Mouse (Mus musculus) liver, embryonic 15.5 days (tissue): ENCODE results near the gene Dr1. TPM values are rescaled to one million over a fixed set of nuclear protein-coding genes. Genes with fewer than 3 reads are reported as not detected.
"Not testable (repeated sequence)": the region's sequence is repeated elsewhere in the genome, so short reads cannot be mapped to it uniquely, and the experiment has no call there.

Experiments
- ATAC-seq: fragments of 200-750 bp; cut with Nextera tagmentation; 2 replicates; pipeline ENCODE4 v1.8.0; 2017; ENCODE audit warnings: moderate number of reproducible peaks, mild to moderate bottlenecking, moderate library complexity; ENCODE audit not compliant: insufficient read depth
- H3K27ac ChIP-seq: fragments of 300-500 bp; sonication (generic); replicated peaks from 2 replicates; pipeline ENCODE4 v1.5.1; 2015; ENCODE audit warnings: mild to moderate bottlenecking, inconsistent platforms
- H3K27me3 ChIP-seq: fragments of 300-500 bp; sonication (generic); 2 replicates; pipeline ENCODE4 v1.6.1; 2015; ENCODE audit warnings: mild to moderate bottlenecking, inconsistent platforms
- H3K36me3 ChIP-seq: fragments of 300-500 bp; sonication (generic); replicated peaks from 2 replicates; pipeline ENCODE4 v1.6.1; 2015; ENCODE audit warnings: moderate library complexity, mild to moderate bottlenecking, inconsistent platforms
- H3K4me1 ChIP-seq: fragments of 300-500 bp; sonication (generic); replicated peaks from 2 replicates; pipeline ENCODE4 v1.6.1; 2015; ENCODE audit warnings: inconsistent platforms
- H3K4me2 ChIP-seq: fragments of 300-500 bp; sonication (generic); 2 replicates; pipeline ENCODE4 v1.6.1; 2015; ENCODE audit warnings: moderate library complexity, mild to moderate bottlenecking, inconsistent platforms
- H3K4me3 ChIP-seq: fragments of 300-500 bp; sonication (generic); replicated peaks from 2 replicates; pipeline ENCODE4 v1.5.1; 2015; ENCODE audit warnings: mild to moderate bottlenecking, inconsistent platforms
- H3K9ac ChIP-seq: fragments of 300-500 bp; sonication (generic); 2 replicates; pipeline ENCODE4 v1.6.1; 2015; ENCODE audit warnings: moderate library complexity, mild to moderate bottlenecking, inconsistent platforms
- H3K9me3 ChIP-seq: fragments of 300-500 bp; sonication (generic); replicated peaks from 2 replicates; pipeline ENCODE4 v1.6.1; 2016; ENCODE audit warnings: inconsistent platforms
- WGBS: fragments of 180-500 bp; shearing (Covaris S2); methylation state at CpG from one replicate; pipeline ENCODE4 v1.1.7; 2015; ENCODE audit warnings: mixed read lengths; ENCODE audit not compliant: insufficient replicate concordance; 5-methylcytosine and 5-hydroxymethylcytosine counted together
- polyA plus RNA-seq: library from polyadenylated mRNA; unstranded; fragments of >200 nt; fragmentation: Nextera tagmentation; extraction: Ambion mirVana; gene quantifications from 2 replicates; pipeline ENCODE4 v1.2.1, GENCODE M21; 2015

The Dr1 gene
- polyA plus RNA-seq, 1 experiment from 2014 or later, result 25.0 TPM

GRCm38 (mm10) chr5:108270415-108270814 is 1.7 kb downstream of the Dr1 start:
- Histone ChIP-seq H3K36me3 (peaks cover 24% of the 10 kb centered on the region), H3K27ac (peak overlapping the region; percentile 96), H3K4me2 (peak overlapping the region; percentile 86), H3K9ac (peak overlapping the region; percentile 96), H3K27me3 (no peaks in the 10 kb centered on the region), H3K4me3 (peak overlapping the region; percentile 87), H3K4me1 (peaks cover 62% of the 10 kb centered on the region), H3K9me3 (no peaks in the 10 kb centered on the region)
- WGBS, result 4% methylated on average over 9 of the region's 9 CpGs
- no peak for ATAC-seq

DNA sequence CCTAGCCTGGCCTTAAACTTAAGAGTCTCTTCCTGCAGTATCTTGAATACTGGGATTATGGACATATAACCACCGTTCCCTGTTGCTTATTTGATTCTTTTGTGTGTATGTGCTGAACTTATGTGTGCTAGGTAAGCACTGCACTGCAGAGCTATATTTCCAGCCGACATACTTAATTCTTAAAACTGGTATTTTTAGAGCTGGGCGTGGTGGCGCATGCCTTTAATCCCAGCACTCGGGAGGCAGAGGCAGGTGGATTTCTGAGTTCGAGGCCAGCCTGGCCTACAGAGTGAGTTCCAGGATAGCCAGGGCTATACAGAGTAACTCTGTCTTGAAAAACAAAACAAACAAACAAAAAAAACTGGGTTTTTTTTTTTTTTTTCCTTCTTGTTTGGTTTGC is 2.6 kb downstream of the Dr1 start:
- not testable (repeated sequence) for H3K27ac ChIP-seq, H3K27me3 ChIP-seq, H3K9me3 ChIP-seq, H3K9ac ChIP-seq, ATAC-seq
- WGBS, result 69% methylated on average over 6 of the region's 6 CpGs
- Histone ChIP-seq H3K4me3 (peak overlapping the region; percentile 87), H3K36me3 (peaks cover 30% of the 10 kb centered on the region), H3K4me2 (peak overlapping the region; percentile 86), H3K4me1 (peaks cover 53% of the 10 kb centered on the region)

- H3K9ac ChIP-seq, result no peak overlapping the region
- 62% methylated on average over 2 of the region's 2 CpGs for WGBS
- no peaks in the 10 kb centered on the region for H3K27me3 ChIP-seq
- H3K9me3 ChIP-seq, result 0 out of 2 replicates have a peak, but pooled peaks cover 3% of the 10 kb centered on the region
- no peaks in the 10 kb centered on the region for H3K4me1 ChIP-seq
- H3K27ac ChIP-seq, result no peak overlapping the region
- H3K36me3 ChIP-seq, result 0 out of 2 replicates have a peak, but pooled peaks cover 3% of the 10 kb centered on the region
- H3K4me3 ChIP-seq, result no peak overlapping the region
- no peak overlapping the region for H3K4me2 ChIP-seq
- no peak for ATAC-seq
These were observed 18.3 kb downstream of the Dr1 start for GRCm38 (mm10) chr5:108286957-108287356.

GRCm38 (mm10) chr5:108301567-108301966 is 32.9 kb downstream of the Dr1 start:
- H3K4me1 ChIP-seq, result no peaks in the 10 kb centered on the region
- H3K4me3 ChIP-seq, result no peak overlapping the region
- no peak overlapping the region for H3K27ac ChIP-seq
- H3K4me2 ChIP-seq, result no peak overlapping the region
- ATAC-seq, result no peak
- peaks cover 8% of the 10 kb centered on the region for H3K27me3 ChIP-seq
- 31% methylated on average over 3 of the region's 3 CpGs for WGBS
- no peak overlapping the region for H3K9ac ChIP-seq
- no peaks in the 10 kb centered on the region for H3K9me3 ChIP-seq
- H3K36me3 ChIP-seq, result no peaks in the 10 kb centered on the region

- peak within 1 kb of the TSS; percentile 85 for H3K4me3 ChIP-seq
- H3K4me1 ChIP-seq, result peaks cover 13% of the 10 kb centered on the region
- peak; percentile 99 for ATAC-seq
- H3K4me2 ChIP-seq, result peak within 1 kb of the TSS; percentile 90
- 0 out of 2 replicates have a peak, but pooled peaks cover under 1% of the 10 kb centered on the region for H3K36me3 ChIP-seq
- no peaks in the 10 kb centered on the region for H3K9me3 ChIP-seq
- no peaks in the 10 kb centered on the region for H3K27me3 ChIP-seq
- H3K27ac ChIP-seq, result peak within 1 kb of the TSS; percentile 84
- peak within 1 kb of the TSS; percentile 80 for H3K9ac ChIP-seq
- under 1% methylated on average over 57 of the region's 57 CpGs for WGBS
These were observed 43.7 kb downstream of the Dr1 start, which contains the start of gene Pigg for GRCm38 (mm10) chr5:108312224-108313064. Gene Pigg (plus strand): TSS chr5:108312609.

DNA sequence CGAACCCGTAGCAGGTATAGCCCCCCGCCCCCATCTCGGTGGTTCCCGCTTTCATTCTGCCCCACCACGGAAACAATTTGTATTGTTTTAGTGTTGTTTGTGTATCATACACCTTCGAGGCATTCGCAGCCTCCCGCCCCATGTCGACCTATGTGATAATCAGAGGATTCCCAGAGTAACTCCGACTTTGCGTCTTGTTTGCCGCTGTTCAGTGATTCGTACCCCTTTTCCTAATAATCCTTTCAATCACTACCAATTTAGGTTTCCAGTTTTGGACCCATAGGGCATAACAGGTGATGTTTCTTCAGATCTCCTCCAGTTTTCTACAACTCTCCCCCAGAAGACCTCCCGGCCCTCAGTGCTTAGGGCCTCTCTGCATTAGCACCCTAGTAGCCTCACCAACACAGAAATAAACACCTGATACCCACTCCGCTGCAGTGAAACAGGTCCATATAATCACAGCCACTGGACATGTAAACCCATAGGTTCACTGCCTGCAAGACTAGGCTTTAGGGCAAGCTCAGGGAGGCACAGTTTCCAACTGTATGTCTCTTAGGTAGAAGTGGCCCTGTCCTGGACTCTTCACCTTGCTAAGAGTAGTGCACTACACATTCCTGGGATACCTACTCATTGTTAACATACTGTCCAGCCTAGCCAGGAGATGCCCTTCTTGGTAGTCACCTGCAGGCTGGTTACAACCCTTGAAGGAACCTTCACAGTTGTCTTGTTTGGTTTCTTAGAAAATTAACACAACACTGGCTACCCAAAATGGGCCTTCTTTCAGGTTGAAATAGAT is 44.6 kb downstream of the Dr1 start:
- Histone ChIP-seq H3K4me3 (peak overlapping the region; percentile 85), H3K36me3 (0 out of 2 replicates have a peak, but pooled peaks cover 6% of the 10 kb centered on the region), H3K4me1 (peaks cover 13% of the 10 kb centered on the region), H3K9ac (peak overlapping the region; percentile 80), H3K27ac (peak overlapping the region; percentile 84), H3K4me2 (peak overlapping the region; percentile 90), H3K9me3 (no peaks in the 10 kb centered on the region), H3K27me3 (no peaks in the 10 kb centered on the region)
- 4% methylated on average over 16 of the region's 16 CpGs for WGBS
- ATAC-seq, result peak; percentile 58

Other genes with a start within 250 kb of the Dr1 start
- 33.2 and 36.6 TPM in 2 replicates for gene Mtf2, start 203.2 kb upstream of the Dr1 start, polyA plus RNA-seq
- gene Tmed5, start 136.3 kb upstream of the Dr1 start, polyA plus RNA-seq, result 18.0 and 22.1 TPM in 2 replicates
- gene Ccdc18, start 136.0 kb upstream of the Dr1 start, polyA plus RNA-seq, result 3.7 and 4.6 TPM in 2 replicates
- gene Pigg, start 43.7 kb downstream of the Dr1 start, polyA plus RNA-seq, result 3.1 TPM in 2 replicates
- 0.06 TPM in 1 of 2 replicates, not detected in the other for gene Gm42517, start 99.0 kb downstream of the Dr1 start, polyA plus RNA-seq
- 0.12 TPM in 1 of 2 replicates, not detected in the other for gene Pde6b, start 119.5 kb downstream of the Dr1 start, polyA plus RNA-seq
- gene Atp5k, start 165.6 kb downstream of the Dr1 start, polyA plus RNA-seq, result 155 and 216 TPM in 2 replicates
- 0.16 and 0.28 TPM in 2 replicates for gene Mfsd7a, start 180.0 kb downstream of the Dr1 start, polyA plus RNA-seq
- 5.3 and 5.8 TPM in 2 replicates for gene Pcgf3, start 192.3 kb downstream of the Dr1 start, polyA plus RNA-seq